Mouse (Mus musculus): ENCODE measurements around the gene Ccdc12.

Gene Ccdc12

DNA sequence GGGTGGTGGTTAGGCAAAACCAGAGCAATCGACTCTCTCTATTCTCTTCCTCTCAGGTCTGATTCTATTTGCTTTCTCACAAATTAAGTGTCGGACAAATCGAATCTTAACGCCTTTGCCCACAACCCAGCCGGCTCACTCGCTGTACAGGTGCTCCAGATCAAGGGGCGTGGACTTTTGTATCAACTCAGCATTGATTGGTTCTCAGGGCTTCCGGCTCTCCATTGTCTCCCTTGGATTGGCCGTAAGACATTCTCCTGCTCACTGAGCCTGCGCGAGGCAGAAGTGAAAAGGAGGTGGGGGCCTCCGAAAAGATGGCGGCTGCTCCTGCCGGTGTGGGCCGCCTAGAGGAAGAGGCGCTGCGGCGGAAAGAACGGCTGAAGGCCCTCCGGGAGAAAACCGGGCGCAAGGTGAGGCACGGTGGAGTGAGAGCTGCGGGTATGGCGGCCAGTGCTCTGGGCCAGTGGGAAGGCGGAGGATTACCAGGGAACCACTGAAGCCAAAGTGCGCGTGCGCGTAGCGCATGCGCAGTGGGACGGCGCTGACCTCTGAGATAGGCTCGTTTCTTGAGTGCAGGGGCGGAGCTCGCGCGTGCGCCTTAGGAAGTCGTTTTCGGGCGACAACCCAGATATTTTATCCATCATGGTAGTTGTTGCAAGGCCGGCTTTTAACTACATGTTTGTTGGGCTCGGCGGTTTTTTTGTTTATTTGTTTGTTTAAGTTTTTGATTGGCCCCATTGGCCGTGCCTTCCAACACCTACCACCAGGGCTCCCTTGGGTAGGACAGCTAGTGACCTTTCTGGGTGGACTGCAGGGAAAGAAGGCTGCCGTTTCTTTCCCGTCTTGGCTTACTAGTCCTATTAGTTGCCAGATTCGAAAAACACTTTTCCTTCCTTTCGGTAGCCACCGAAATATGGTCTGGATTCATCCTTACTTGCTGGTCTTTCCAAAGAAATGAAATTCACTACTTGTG, at the start of gene Ccdc12:
Gene Ccdc12 (plus strand): TSS at position 255 of the 973 bp plus-strand sequence.
- peak; percentile 95 to 98 for DNase-seq

- DNase-seq: no peak
Observed at GRCm38 (mm10) chr9:110611471-110611870, 44.8 kb upstream of the Ccdc12 start.

- DNase-seq: no peak
Observed at GRCm38 (mm10) chr9:110617081-110617480, 39.2 kb upstream of the Ccdc12 start.

GRCm38 (mm10) chr9:110620180-110620579, 36.1 kb upstream of the Ccdc12 start:
- no peak for DNase-seq

- DNase-seq: no peak
Observed at GRCm38 (mm10) chr9:110620685-110621084, 35.6 kb upstream of the Ccdc12 start.

GRCm38 (mm10) chr9:110622621-110623219, 33.6 kb upstream of the Ccdc12 start:
- DNase-seq: no peak

GRCm38 (mm10) chr9:110623416-110624195, 32.7 kb upstream of the Ccdc12 start:
- no peak for DNase-seq

- peak; percentile 86 to 91 for DNase-seq
Observed at GRCm38 (mm10) chr9:110624361-110625166, 31.7 kb upstream of the Ccdc12 start, which contains the start of gene Nradd. Gene Nradd (minus strand): TSS chr9:110624452.

- DNase-seq: no peak
Observed at GRCm38 (mm10) chr9:110625350-110625908, 30.9 kb upstream of the Ccdc12 start.

DNA sequence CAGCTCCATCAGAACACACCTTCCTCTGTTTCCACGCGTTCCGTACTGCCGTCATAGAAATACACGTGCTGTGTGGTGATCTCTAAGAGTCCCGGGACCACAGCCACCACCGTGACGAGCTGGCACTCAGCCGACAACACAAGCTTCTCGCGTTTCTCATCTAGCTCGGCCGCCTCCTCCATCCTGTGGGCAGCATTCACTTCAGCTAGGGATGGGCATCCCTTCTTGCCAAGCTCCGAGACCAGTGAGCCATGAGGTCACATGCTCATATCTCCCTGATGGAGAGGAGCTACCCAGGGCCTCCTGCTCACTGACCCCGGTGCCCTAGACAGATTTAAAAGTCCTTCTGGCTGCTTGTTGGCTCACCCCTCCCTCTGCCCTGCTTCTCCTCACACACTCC, 26.1 kb upstream of the Ccdc12 start:
- no peak for DNase-seq

DNA sequence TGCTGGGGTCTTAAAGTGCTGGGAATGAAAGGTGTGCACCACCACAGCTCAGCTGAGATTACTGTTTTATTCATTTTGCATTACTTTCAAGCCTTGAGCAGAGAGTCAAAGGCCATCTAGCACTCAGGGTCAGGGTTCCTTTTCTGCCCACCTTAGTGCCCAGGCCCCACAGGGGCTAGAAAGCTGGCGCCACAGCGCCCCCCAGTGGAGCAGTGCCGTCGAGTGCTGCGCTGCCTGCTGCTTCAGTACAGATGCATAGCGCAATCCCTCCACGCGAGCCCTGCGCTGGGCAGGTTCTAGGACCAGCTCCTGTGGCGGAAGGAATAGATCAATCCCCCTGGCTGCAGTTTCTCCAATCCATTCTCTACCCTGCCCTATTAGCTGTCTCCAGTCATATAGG, 25.1 kb upstream of the Ccdc12 start:
- DNase-seq: peak; percentile 47 to 63

DNA sequence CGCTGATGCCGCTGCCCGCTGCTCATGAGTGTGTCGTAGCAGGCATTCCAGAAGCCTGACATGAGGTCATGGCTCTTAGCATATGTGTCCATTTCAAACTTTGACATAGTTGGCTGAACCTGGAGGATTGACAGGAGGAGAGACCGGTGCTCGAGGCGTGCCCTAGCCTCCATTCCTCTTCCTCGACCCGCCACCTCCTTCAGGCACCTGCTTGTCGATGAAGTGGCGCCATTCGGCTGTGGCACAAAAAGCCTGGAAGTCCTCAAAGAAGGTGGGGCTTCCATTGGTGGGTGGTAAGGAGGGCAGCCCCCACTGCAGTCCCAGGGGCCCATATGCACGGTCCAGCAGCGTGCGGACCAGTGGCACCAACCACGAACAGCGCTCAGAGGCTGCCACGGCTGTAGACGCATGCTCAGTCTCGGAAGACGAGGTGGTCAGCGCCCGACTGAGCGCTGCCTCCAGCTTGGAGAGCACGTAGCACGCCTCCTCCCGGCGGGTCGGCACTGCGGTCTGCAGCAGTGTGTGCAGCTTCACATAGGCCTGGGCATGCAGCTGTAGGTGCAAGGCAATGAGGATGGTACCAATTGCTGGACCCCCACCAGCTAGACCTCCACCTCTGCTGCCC, 24.5 kb upstream of the Ccdc12 start:
- DNase-seq: no peak

DNA sequence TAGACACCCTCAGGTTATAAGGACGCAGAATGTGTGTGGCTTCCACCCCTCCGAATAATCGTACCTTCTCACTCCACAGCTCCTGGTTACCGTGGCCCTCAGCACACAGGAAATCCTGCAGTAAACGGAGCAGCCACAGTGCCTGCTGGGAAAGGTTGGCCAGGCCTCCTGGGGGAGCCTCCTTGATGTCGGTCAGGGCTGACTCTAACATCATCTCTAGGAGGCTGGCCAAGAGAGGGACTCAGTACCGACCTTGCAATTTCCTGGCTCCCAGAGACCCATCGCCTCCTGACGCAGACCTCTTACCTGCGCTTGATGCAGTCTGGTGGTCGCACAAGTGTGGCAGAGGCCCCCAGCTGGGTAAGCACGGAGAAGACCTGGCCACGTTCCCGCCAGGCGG, 23.6 kb upstream of the Ccdc12 start:
- DNase-seq: no peak

DNA sequence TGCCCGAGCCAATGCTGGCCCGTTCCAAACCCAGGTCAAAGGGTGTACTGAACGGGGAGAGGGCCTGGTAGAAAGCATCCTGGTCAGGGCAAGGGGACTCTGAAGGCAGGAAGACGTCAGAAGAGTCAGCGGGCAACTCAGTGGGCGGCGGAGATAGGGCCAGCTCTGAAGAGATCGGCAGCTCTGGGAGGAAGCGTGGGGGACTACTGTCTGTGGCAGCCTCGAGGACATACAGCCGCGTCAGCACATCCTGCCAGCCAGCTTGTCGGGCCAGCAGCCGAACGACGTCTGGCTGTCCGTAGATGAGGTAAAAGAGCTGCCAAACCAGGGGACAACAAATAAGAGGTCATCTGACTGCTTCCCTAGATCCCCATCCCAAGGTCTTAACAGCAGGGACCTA, 22.4 kb upstream of the Ccdc12 start:
- DNase-seq: no peak

DNA sequence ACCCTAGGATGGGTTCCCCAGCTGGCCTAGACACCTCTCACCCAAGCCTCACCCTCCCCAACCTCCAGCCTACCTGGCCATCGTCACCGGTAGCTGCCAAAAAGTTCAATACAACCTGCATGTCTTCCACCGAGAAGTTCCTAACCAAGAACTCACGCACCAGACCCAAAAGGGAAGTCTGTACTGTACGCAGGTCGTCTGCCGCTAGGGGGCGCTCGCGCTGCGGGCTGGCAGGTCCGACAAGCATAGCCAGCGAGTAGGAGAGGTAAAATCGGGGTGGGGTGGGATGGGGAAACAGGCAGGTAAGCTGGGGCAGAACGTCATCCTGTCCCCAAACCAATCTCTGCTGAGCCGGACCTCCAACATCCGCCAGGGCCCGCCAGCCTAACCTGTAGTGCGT, 21.1 kb upstream of the Ccdc12 start:
- peak; percentile 93 for DNase-seq

GRCm38 (mm10) chr9:110638611-110639021, 17.7 kb upstream of the Ccdc12 start:
- peak; percentile 58 to 60 for DNase-seq

GRCm38 (mm10) chr9:110641006-110641405, 15.3 kb upstream of the Ccdc12 start:
- no peak for DNase-seq

DNA sequence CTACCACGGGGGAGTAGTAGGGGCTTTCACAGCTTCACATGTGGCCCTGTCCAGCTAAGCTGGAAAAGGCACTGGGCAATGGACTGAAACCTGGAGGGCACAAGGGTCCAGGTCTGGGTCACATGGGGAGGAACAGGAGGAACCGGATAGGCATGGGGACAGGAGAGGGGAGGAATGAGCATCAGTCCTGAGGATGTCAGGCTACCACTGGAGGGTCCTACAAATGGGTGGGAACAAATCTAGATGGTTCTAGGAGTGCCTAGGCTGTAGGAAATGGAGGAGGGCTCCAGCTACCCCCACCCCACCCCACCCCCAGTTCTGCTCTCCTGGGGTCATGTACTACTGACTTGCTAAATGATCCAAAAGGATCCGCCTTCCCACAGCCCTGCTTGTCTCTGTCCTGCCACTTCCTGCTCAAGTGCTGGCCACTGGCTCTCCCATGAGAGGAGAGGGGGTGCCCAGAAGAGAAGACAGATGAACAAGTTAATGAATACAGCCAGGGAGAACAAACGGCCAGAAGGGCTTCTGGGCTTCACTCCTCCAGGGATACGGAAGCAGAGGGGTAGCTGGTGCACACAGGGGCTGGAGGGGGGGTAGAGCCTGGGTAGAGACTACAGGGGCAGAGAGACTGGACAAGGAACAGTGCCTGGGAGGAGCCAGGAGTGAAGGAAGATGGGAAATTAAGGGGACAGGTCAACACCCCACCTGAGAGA, 13.3 kb upstream of the Ccdc12 start:
- no peak for DNase-seq

DNA sequence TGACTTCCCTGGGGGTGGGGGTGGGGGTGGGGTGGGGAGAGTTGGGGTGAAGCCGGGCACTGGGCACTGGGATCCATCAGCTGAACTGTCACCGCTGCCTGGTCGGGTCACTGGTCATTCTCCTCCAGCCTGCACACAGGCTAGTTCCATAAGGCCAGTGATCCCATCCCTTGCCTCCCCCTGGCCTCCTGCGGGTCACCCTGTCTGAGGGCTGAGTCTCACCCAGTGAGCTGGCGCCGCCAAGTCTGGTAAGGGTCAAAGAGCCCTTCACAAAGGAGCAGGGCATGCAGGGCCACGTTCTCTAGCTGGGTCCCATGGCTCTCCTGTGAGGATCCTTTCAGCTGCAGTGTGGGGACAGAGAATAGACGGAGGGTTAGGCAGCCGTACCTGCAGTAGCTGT, 12.5 kb upstream of the Ccdc12 start:
- no peak for DNase-seq

DNA sequence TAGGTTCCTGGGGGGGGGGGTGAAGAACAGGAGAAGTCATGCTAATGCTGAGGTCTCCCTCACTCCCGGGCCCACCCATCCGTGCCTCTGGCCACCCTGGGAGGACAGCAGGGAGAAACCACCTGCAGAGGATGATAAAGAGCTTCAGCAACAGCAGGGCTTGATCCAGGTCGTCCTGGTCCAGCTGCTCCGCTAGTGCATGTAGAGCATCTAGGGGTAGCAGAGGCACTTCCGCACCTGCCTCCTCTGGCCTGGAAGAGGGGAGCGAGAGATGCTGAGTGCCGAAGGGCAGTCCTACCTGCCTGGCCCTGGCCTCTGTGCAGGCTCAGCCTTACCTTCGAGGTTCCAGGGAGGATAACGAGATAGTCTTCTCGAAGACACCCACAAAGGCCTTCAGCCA, 12.0 kb upstream of the Ccdc12 start:
- DNase-seq: no peak

DNA sequence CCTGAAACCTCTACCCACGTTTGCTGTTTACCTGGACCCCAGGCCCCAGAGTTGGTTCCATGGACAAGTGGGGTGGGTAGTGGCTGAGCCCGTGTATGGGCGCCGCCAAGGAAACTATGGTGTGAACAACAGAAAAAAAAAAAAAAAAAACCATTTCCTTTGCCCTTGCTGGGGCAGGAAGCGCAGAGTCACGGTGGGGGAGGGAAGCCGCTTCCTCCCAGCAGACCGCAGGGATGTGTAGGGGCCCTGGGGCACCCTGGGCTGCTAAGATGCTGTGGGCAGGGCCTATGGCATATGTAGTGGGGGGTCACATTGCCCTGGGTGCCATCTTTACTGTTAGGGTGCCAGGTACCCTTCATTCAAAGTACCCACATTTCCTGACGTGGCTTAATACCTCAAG, 11.1 kb upstream of the Ccdc12 start:
- no peak for DNase-seq

All from cerebellum, postnatal 36 days (tissue).